Mouse (Mus musculus) CH12.LX (cell line): ENCODE results near the gene Gsta3.

Source experiments
- CTCF ChIP-seq, 2 experiments: IDR thresholded peaks in 1 of 2; conservative IDR thresholded peaks in 1 of 2; 2 replicates each; pipeline ENCODE4 v1.5.1; 2011 to 2012; ENCODE audit warnings: low read depth in 2 of 2, low read length in 2 of 2, improper control_type of control experiment in 1 of 2, inconsistent platforms in 1 of 2, mild to moderate bottlenecking in 1 of 2, moderate library complexity in 1 of 2
- EP300 ChIP-seq: IDR thresholded peaks from 2 replicates; pipeline ENCODE4 v1.6.1; 2011; ENCODE audit warnings: low read length, improper control_type of control experiment
- HCFC1 ChIP-seq: IDR thresholded peaks from 2 replicates; pipeline ENCODE4 v1.6.1; 2012; ENCODE audit warnings: low read depth, mild to moderate bottlenecking, inconsistent platforms, low read length, improper control_type of control experiment
- JUND ChIP-seq: conservative IDR thresholded peaks from 2 replicates; pipeline ENCODE4 v1.6.1; 2011; ENCODE audit warnings: low read depth, low read length, improper control_type of control experiment
- MAFK ChIP-seq: IDR thresholded peaks from 2 replicates; pipeline ENCODE4 v1.6.1; 2011; ENCODE audit warnings: low read length, improper control_type of control experiment; ENCODE audit not compliant: insufficient replicate concordance
- POLR2A ChIP-seq: IDR thresholded peaks from 2 replicates; pipeline ENCODE4 v1.6.1; 2011; ENCODE audit warnings: low read depth, mild to moderate bottlenecking, improper control_type of control experiment, low read length
- USF1 ChIP-seq: IDR thresholded peaks from 2 replicates; pipeline ENCODE4 v1.6.1; 2014; ENCODE audit warnings: low read depth, mild to moderate bottlenecking, inconsistent platforms, low read length, improper control_type of control experiment
- ZKSCAN1 ChIP-seq: IDR thresholded peaks from 2 replicates; pipeline ENCODE4 v1.6.1; 2012; ENCODE audit warnings: low read depth, inconsistent platforms, low read length, improper control_type of control experiment, borderline replicate concordance
- ZNF384 ChIP-seq: IDR thresholded peaks from 2 replicates; pipeline ENCODE4 v1.6.1; 2012; ENCODE audit warnings: low read depth, low read length, improper control_type of control experiment, inconsistent platforms

- no peak for TF ChIP-seq ZNF384
- no peak for TF ChIP-seq POLR2A
- TF ChIP-seq MAFK: no peak
- TF ChIP-seq HCFC1: no peak
- no peak for TF ChIP-seq USF1
- no peak for TF ChIP-seq JUND
- no peak for TF ChIP-seq CTCF (conservative IDR thresholded peaks at IDR 0.05 in 1 of 2, IDR thresholded peaks at IDR 0.05 in 1 of 2; ENCODE audit: low read depth in 2 of 2, low read length in 2 of 2)
- TF ChIP-seq EP300: no peak
- TF ChIP-seq ZKSCAN1: no peak
Measured at GRCm38 (mm10) chr1:21241096-21241495, 707 bp downstream of the Gsta3 start.
